Mouse (Mus musculus) myocyte (in vitro differentiated cells): ENCODE results near the gene Brk1.

ENCODE experiments used
- MAX ChIP-seq: IDR thresholded peaks from one replicate; pipeline ENCODE4 v1.6.1; 2011; ENCODE audit warnings: low read depth, mild to moderate bottlenecking, control low read depth
- MYOG ChIP-seq, 3 experiments: IDR thresholded peaks; one replicate each; pipeline ENCODE4 v1.6.1; 2011; ENCODE audit warnings: control low read depth in 2 of 3, low read depth in 2 of 3, mild to moderate bottlenecking in 2 of 3; ENCODE audit not compliant: insufficient read length in 2 of 3, control insufficient read depth in 1 of 3, insufficient read depth in 1 of 3

GRCm38 (mm10) chr6:113624989-113625770 is 20.6 kb downstream of the Brk1 start:
- TF ChIP-seq MYOG (IDR thresholded peaks at IDR 0.05; ENCODE audit: control insufficient read depth in 1 of 3, insufficient read depth in 1 of 3, insufficient read length in 2 of 3, low read depth in 2 of 3) = no peak
- TF ChIP-seq MAX = no peak
